Mouse (Mus musculus) T-helper 17 cell (primary cell): Measurements from ENCODE around the gene 4930453N24Rik.

Experiments used
- in situ Hi-C, 2 experiments: fragments of 300-600 bp; cut with MboI, MseI; formaldehyde crosslinking; loops; 1 replicate in 1 of 2; 2 replicates in 1 of 2; pipeline ENCODE4 v1.15.1; 2025; ENCODE audit warnings: high pct_unique_total_duplicates in 2 of 2

Gene 4930453N24Rik

GRCm38 (mm10) chr16:64770521-64771430 lies at the start of gene 4930453N24Rik:
Gene 4930453N24Rik, minus strand, starts transcription at chr16:64771161.
- in situ Hi-C loops: no loop called here

GRCm38 (mm10) chr16:64817094-64817765 lies 46.3 kb upstream of the 4930453N24Rik start:
- in situ Hi-C loops: loop anchor here in 1 of 2 experiments (5.0 kb wide), 1 partner anchor 35 kb away; no protein-coding TSS in a partner anchor

GRCm38 (mm10) chr16:64803041-64803440 lies 32.1 kb upstream of the 4930453N24Rik start:
- in situ Hi-C loops: no loop called here

GRCm38 (mm10) chr16:64801638-64802037 lies 30.7 kb upstream of the 4930453N24Rik start:
- in situ Hi-C loops: no loop called here

GRCm38 (mm10) chr16:64800393-64800792 lies 29.4 kb upstream of the 4930453N24Rik start:
- in situ Hi-C loops: no loop called here

GRCm38 (mm10) chr16:64794802-64795201 lies 23.8 kb upstream of the 4930453N24Rik start:
- in situ Hi-C loops: no loop called here

GRCm38 (mm10) chr16:64789706-64790105 lies 18.7 kb upstream of the 4930453N24Rik start:
- in situ Hi-C loops: no loop called here

GRCm38 (mm10) chr16:64775516-64775915 lies 4.6 kb upstream of the 4930453N24Rik start:
- in situ Hi-C loops: no loop called here

- in situ Hi-C loops: no loop called here
These were observed 464 bp upstream of the 4930453N24Rik start for GRCm38 (mm10) chr16:64771431-64771818.

- in situ Hi-C loops: no loop called here
These were observed 4.2 kb downstream of the 4930453N24Rik start for GRCm38 (mm10) chr16:64766696-64767300.

GRCm38 (mm10) chr16:64759245-64759626 lies 11.7 kb downstream of the 4930453N24Rik start:
- in situ Hi-C loops: loop anchor here in 1 of 2 experiments (10.0 kb wide), 1 partner anchor 1904 kb away; the partner anchor contains the start of gene Pros1

- in situ Hi-C loops: loop anchor here in 1 of 2 experiments (10.0 kb wide), 1 partner anchor 1904 kb away; the partner anchor contains the start of gene Pros1
These were observed 12.3 kb downstream of the 4930453N24Rik start for GRCm38 (mm10) chr16:64758561-64759244.

- in situ Hi-C loops: loop anchor here in 1 of 2 experiments (10.0 kb wide), 1 partner anchor 1903 kb away; the partner anchor contains the start of gene Pros1
These were observed 13.1 kb downstream of the 4930453N24Rik start for GRCm38 (mm10) chr16:64757666-64758400.

GRCm38 (mm10) chr16:64756321-64756720 lies 14.6 kb downstream of the 4930453N24Rik start:
- in situ Hi-C loops: loop anchor here in 1 of 2 experiments (10.0 kb wide), 1 partner anchor 1902 kb away; the partner anchor contains the start of gene Pros1

GRCm38 (mm10) chr16:64754743-64755139 lies 16.2 kb downstream of the 4930453N24Rik start:
- in situ Hi-C loops: loop anchor here in 1 of 2 experiments (10.0 kb wide), 1 partner anchor 1900 kb away; the partner anchor contains the start of gene Pros1

GRCm38 (mm10) chr16:64753990-64754742 lies 16.8 kb downstream of the 4930453N24Rik start:
- in situ Hi-C loops: loop anchor here in 1 of 2 experiments (10.0 kb wide), 1 partner anchor 1899 kb away; the partner anchor contains the start of gene Pros1

- in situ Hi-C loops: loop anchor here (5.0 to 25.0 kb wide), 3 partner anchors 861 to 1064 kb away; partner anchors contain the start of gene Vgll3 (in 1 of the 2)
These were observed 22.7 kb downstream of the 4930453N24Rik start for GRCm38 (mm10) chr16:64748237-64748636.

GRCm38 (mm10) chr16:64745089-64745488 lies 25.9 kb downstream of the 4930453N24Rik start:
- in situ Hi-C loops: loop anchor here (5.0 to 25.0 kb wide), 3 partner anchors 858 to 1067 kb away; partner anchors contain the start of gene Vgll3 (in 1 of the 2)

- in situ Hi-C loops: loop anchor here (5.0 to 25.0 kb wide), 3 partner anchors 850 to 1795 kb away; partner anchors contain the start of gene Vgll3 (in 1 of the 2)
These were observed 33.7 kb downstream of the 4930453N24Rik start for GRCm38 (mm10) chr16:64737289-64737688.
